Mouse (Mus musculus) olfactory bulb, adult 2 months (tissue): ENCODE results near the gene Fnip2.

ENCODE experiments used
- CTCF ChIP-seq: fragments of 200-500 bp; IDR thresholded peaks from 2 replicates; pipeline ENCODE4 v1.5.1; 2012; ENCODE audit warnings: low read depth, mild to moderate bottlenecking, low read length, moderate library complexity; ENCODE audit not compliant: insufficient read depth
- POLR2A ChIP-seq: fragments of 200-500 bp; IDR thresholded peaks from 2 replicates; pipeline ENCODE4 v1.6.1; 2012; ENCODE audit warnings: mild to moderate bottlenecking, low read depth, low read length, moderate library complexity; ENCODE audit not compliant: insufficient read depth

DNA sequence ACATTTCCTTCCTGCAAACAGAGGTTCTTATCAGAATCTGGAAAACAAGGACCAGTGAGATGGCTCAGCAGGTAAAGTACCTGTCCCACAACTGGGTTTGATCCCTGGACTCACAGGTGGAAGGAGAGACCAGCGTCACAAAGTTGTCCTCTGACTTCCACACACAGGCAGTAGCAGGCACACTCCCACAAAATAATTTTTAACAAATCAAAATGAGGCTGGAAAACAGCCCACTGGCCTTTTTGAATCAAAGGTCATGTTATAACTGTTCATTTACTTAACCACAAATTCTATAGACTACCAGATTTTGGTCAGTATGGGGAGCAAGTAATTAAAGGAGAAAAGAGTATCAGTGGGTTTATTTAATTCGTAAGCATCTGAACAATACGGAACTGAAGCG is 50.6 kb downstream of the Fnip2 start:
- TF ChIP-seq CTCF (no peak), POLR2A (no peak)
